In the genomic region with DNA sequence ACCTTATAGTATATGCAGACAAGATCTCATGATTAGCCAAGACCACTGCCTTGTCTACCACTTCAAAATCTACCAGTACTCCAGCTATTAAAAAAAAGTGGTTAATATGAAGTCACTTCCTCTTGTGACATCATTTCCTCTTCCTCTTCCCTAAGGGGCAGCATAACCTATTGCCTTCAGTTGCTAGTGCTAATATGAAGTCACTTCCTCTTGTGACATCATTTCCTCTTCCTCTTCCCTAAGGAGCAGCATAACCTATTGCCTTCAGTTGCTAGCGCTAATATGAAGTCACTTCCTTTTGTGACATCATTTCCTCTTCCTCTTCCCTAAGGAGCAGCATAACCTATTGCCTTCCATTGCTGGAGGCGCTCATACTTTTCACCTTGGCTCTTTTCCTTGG, we compare ENCODE assay signal across 22 mouse cellular contexts.
A peak's percentile ranks its signal among the peaks of the same experiment; 100 is the strongest.
DNase-seq lines count a peak whose midpoint lies in the region; ATAC-seq lines count a peak whose summit lies in the region.
"Had no signal": no experiment of that assay in that cellular context is flagged by ENCODE, and none has a peak within 500 bp of the region (broad histone marks: within the 10 kb centered on the region; RNA-seq: fewer than 3 reads in every experiment).

No protein-coding gene starts in this region.

- ATAC-seq in hematopoietic stem cell, adult 5-6 weeks (replicated peaks in 1 of 2; ENCODE audit: insufficient read depth in 1 of 2, low FRiP score in 2 of 2, low TSS enrichment in 1 of 2, low read depth in 1 of 2, poor library complexity in 2 of 2, severe bottlenecking in 2 of 2), result peak; percentile 17 to 81; a peak in 2 of 4 replicates
- peak; percentile 80 for ATAC-seq in monocyte, adult 5-6 weeks (replicated peaks; ENCODE audit: insufficient number of reproducible peaks, low FRiP score, low TSS enrichment, poor library complexity, severe bottlenecking)
- ATAC-seq: activated CD4-positive, CD25-positive, alpha-beta regulatory T cell, adult 4 months; forebrain, embryonic 15.5 days; hindbrain, postnatal 0 days; inflammation-experienced regulatory T-cells, adult 6 months had no signal

- DNase-seq in heart, adult 11 months, result peak; percentile 7
- no peak for DNase-seq in heart, adult 8-10 months (ENCODE audit: low spot score)
- DNase-seq in left cerebral cortex, adult 18-20 months (ENCODE audit: low spot score in 2 of 2), result no peak
- DNase-seq in adrenal gland, postnatal 10 days, result no peak
- DNase-seq in Muller cell, postnatal 12 days (ENCODE audit: inconsistent ontology term), result no peak
- DNase-seq in right cerebral cortex, postnatal 14 days, result no peak
- DNase-seq: adrenal gland, adult 8-10 months; adrenal gland, postnatal 36 days; B cell, adult 2 months; cerebellum, adult 2 months; cerebellum, adult 9-11 months; cerebellum, postnatal 25 days; embryo, embryonic 11 days; gastrocnemius, postnatal 25 days; heart, postnatal 10 days; heart, postnatal 36 days had no signal
